Mouse (Mus musculus): ENCODE results near the gene Aldh1l1. TPM values are rescaled to one million over a fixed set of nuclear protein-coding genes. Genes with fewer than 3 reads are reported as not detected.

Aldh1l1 gene
- polyA plus RNA-seq, 1 experiment: 5.8 TPM

DNA sequence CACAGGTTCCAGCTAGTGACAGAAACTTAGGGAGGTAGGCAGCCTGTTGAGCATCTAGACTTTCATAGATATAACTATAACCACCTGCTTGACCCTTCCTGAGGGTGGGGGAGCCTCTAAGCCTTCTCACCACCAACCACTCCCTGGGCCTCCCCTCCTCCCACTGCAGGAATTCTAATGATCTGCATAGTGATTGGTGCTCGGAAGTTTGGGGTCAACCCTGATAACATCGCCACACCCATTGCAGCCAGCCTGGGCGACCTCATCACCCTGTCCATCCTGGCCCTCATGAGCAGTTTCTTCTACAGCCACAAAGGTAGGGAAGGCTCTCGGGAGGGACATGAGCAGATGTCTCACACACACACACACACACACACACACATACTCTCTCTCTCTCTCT is 148.9 kb downstream of the Aldh1l1 start:
- H3K27ac ChIP-seq (ENCODE audit: insufficient read depth, low read length): peak overlapping the region; percentile 50; the same call in 1 of the 2 replicates
- H3K4me3 ChIP-seq (ENCODE audit: low read depth, low read length): no peak overlapping the region
- H3K36me3 ChIP-seq (ENCODE audit: control insufficient read depth, insufficient read depth, low read length, poor library complexity, severe bottlenecking): no peaks in the 10 kb centered on the region
- H3K27me3 ChIP-seq (ENCODE audit: control insufficient read depth, insufficient read depth, low read length, poor library complexity, severe bottlenecking): no peaks in the 10 kb centered on the region
- H3K9ac ChIP-seq (ENCODE audit: low read depth, poor library complexity, severe bottlenecking): no peak overlapping the region
- H3K4me1 ChIP-seq (ENCODE audit: control insufficient read depth, insufficient read depth, low read length): peaks cover 14% of the 10 kb centered on the region
- no peak for TF ChIP-seq CTCF (IDR thresholded peaks at IDR 0.05; ENCODE audit: low read depth, low read length)
- no peak for TF ChIP-seq POLR2A (IDR thresholded peaks at IDR 0.05; ENCODE audit: insufficient read depth, low read length)
- 0 out of 2 replicates have a peak, but pooled peaks have one; percentile 48 for TF ChIP-seq EP300 (IDR thresholded peaks at IDR 0.05; ENCODE audit: insufficient read depth, low read depth, low read length)
- H3K9me3 ChIP-seq (replicated peaks; ENCODE audit: control insufficient read depth, insufficient read depth, low read length, poor library complexity, severe bottlenecking): no peaks in the 10 kb centered on the region

- TF ChIP-seq EP300 (IDR thresholded peaks at IDR 0.05; ENCODE audit: insufficient read depth, low read depth, low read length) (peak; percentile 15; the same call in 1 of the 2 replicates), CTCF (IDR thresholded peaks at IDR 0.05; ENCODE audit: low read depth, low read length) (no peak)
- Histone ChIP-seq H3K9me3 (replicated peaks; ENCODE audit: control insufficient read depth, insufficient read depth, low read length, poor library complexity, severe bottlenecking) (no peaks in the 10 kb centered on the region), H3K27ac (ENCODE audit: insufficient read depth, low read length) (peak overlapping the region; percentile 50; the same call in 1 of the 2 replicates), H3K4me3 (ENCODE audit: low read depth, low read length) (no peak overlapping the region), H3K4me1 (ENCODE audit: control insufficient read depth, insufficient read depth, low read length) (peaks cover 14% of the 10 kb centered on the region), H3K9ac (ENCODE audit: low read depth, poor library complexity, severe bottlenecking) (no peak overlapping the region), H3K36me3 (ENCODE audit: control insufficient read depth, insufficient read depth, low read length, poor library complexity, severe bottlenecking) (no peaks in the 10 kb centered on the region), H3K27me3 (ENCODE audit: control insufficient read depth, insufficient read depth, low read length, poor library complexity, severe bottlenecking) (no peaks in the 10 kb centered on the region)
These were observed 149.4 kb downstream of the Aldh1l1 start for GRCm38 (mm10) chr6:90635611-90636010.

DNA sequence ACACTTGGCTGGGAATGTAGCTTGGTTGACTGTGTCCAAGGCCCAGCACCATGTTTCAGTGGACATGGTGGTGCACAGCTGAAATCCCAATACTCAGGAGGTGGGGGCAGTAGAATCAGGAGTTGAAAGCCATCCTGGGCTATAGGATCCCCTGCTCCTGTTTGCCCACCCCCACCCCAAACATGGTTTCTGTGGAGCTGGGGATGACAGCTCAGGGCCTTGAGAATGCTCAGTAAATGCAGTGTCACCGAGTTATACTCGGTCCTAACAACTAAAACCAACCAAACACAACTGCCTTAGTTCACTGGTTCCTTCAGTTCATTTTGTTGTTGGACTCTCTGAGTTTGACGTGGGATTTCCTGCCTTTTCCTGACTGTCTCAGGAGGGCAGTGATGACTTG is 156.8 kb downstream of the Aldh1l1 start:
- Histone ChIP-seq H3K27me3 (ENCODE audit: control insufficient read depth, insufficient read depth, low read length, poor library complexity, severe bottlenecking) (no peaks in the 10 kb centered on the region), H3K9me3 (replicated peaks; ENCODE audit: control insufficient read depth, insufficient read depth, low read length, poor library complexity, severe bottlenecking) (no peaks in the 10 kb centered on the region; the same call in 1 of the 2 replicates), H3K4me1 (ENCODE audit: control insufficient read depth, insufficient read depth, low read length) (no peaks in the 10 kb centered on the region), H3K36me3 (ENCODE audit: control insufficient read depth, insufficient read depth, low read length, poor library complexity, severe bottlenecking) (no peaks in the 10 kb centered on the region), H3K27ac (ENCODE audit: insufficient read depth, low read length) (no peak overlapping the region), H3K4me3 (ENCODE audit: low read depth, low read length) (no peak overlapping the region), H3K9ac (ENCODE audit: low read depth, poor library complexity, severe bottlenecking) (no peak overlapping the region)
- TF ChIP-seq POLR2A (IDR thresholded peaks at IDR 0.05; ENCODE audit: insufficient read depth, low read length) (no peak), CTCF (IDR thresholded peaks at IDR 0.05; ENCODE audit: low read depth, low read length) (no peak), EP300 (IDR thresholded peaks at IDR 0.05; ENCODE audit: insufficient read depth, low read depth, low read length) (no peak)

DNA sequence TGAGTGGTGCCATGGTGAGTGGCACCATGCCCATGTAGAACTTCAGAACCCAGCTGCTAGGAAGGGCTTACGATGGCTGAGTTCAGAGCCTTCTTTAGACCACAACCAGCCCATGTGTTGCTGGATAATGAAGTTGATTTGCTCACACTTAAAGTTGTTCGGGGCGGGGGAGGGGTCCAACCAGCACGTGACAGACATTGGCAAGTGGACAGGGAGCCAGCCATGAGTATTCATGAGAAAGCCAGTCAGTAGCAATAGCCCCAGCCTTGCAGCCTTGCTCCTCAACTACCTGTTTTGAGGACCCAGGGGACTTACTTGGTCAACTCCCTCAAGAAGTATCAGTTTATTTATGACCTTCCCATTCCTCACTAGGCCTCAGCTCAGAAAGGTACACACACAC is 158.7 kb downstream of the Aldh1l1 start:
- Histone ChIP-seq H3K4me3 (ENCODE audit: low read depth, low read length) (no peak overlapping the region), H3K27me3 (ENCODE audit: control insufficient read depth, insufficient read depth, low read length, poor library complexity, severe bottlenecking) (no peaks in the 10 kb centered on the region), H3K27ac (ENCODE audit: insufficient read depth, low read length) (no peak overlapping the region), H3K9ac (ENCODE audit: low read depth, poor library complexity, severe bottlenecking) (no peak overlapping the region), H3K36me3 (ENCODE audit: control insufficient read depth, insufficient read depth, low read length, poor library complexity, severe bottlenecking) (no peaks in the 10 kb centered on the region), H3K4me1 (ENCODE audit: control insufficient read depth, insufficient read depth, low read length) (no peaks in the 10 kb centered on the region), H3K9me3 (replicated peaks; ENCODE audit: control insufficient read depth, insufficient read depth, low read length, poor library complexity, severe bottlenecking) (no peaks in the 10 kb centered on the region; the same call in 1 of the 2 replicates)
- TF ChIP-seq EP300 (IDR thresholded peaks at IDR 0.05; ENCODE audit: insufficient read depth, low read depth, low read length) (no peak), POLR2A (IDR thresholded peaks at IDR 0.05; ENCODE audit: insufficient read depth, low read length) (no peak), CTCF (IDR thresholded peaks at IDR 0.05; ENCODE audit: low read depth, low read length) (no peak)

DNA sequence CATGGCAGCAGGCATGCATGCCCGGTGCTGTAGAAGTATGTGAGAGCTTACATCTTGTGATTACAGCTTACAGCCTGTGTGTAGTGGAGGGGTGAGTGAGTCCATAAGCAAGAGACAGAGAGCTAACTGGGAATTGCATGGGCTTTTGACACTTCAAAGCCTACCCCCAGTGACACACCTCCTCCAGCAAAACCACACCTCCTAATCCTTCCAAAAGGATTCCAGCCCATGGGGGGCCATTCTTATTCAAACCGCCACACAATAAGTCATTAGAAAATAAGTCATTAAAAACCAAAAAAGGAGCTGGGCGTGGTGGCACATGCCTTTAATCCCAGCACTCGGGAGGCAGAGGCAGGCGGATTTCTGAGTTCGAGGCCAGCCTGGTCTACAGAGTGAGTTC is 162.2 kb downstream of the Aldh1l1 start:
- TF ChIP-seq EP300 (IDR thresholded peaks at IDR 0.05; ENCODE audit: insufficient read depth, low read depth, low read length) (no peak), CTCF (IDR thresholded peaks at IDR 0.05; ENCODE audit: low read depth, low read length) (no peak), POLR2A (IDR thresholded peaks at IDR 0.05; ENCODE audit: insufficient read depth, low read length) (no peak)
- Histone ChIP-seq H3K4me3 (ENCODE audit: low read depth, low read length) (no peak overlapping the region), H3K9ac (ENCODE audit: low read depth, poor library complexity, severe bottlenecking) (no peak overlapping the region)

DNA sequence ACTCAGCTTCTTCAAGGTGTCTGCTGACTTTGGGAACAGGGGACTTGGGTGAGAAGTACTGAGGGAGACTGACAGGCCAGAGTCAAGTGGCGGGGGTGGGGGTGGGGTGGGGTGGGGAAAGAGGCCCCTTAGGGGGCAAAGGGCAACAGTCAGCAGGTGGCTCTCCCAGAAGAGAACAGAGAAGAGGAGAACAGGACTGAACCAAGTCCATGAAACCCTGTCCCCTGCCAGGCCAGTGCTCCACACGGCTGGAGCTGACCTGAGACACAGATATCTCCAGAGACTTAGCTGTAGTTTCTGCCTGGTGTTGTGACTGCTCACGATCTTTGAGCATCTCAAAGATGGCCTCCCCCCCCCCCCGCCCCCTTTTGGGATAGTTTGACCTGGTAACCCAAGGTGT is 163.1 kb downstream of the Aldh1l1 start:
- Histone ChIP-seq H3K4me3 (ENCODE audit: low read depth, low read length) (no peak overlapping the region), H3K36me3 (ENCODE audit: control insufficient read depth, insufficient read depth, low read length, poor library complexity, severe bottlenecking) (no peaks in the 10 kb centered on the region)
- TF ChIP-seq EP300 (IDR thresholded peaks at IDR 0.05; ENCODE audit: insufficient read depth, low read depth, low read length): no peak
- no peak for TF ChIP-seq POLR2A (IDR thresholded peaks at IDR 0.05; ENCODE audit: insufficient read depth, low read length)
- no peak for TF ChIP-seq CTCF (IDR thresholded peaks at IDR 0.05; ENCODE audit: low read depth, low read length)

More for the DNA sequence above, 162.2 kb downstream of the Aldh1l1 start:
- H3K27me3 ChIP-seq (ENCODE audit: control insufficient read depth, insufficient read depth, low read length, poor library complexity, severe bottlenecking): no peaks in the 10 kb centered on the region
- no peak overlapping the region for H3K27ac ChIP-seq (ENCODE audit: insufficient read depth, low read length)
- H3K9me3 ChIP-seq (replicated peaks; ENCODE audit: control insufficient read depth, insufficient read depth, low read length, poor library complexity, severe bottlenecking): no peaks in the 10 kb centered on the region; the same call in 1 of the 2 replicates
- H3K36me3 ChIP-seq (ENCODE audit: control insufficient read depth, insufficient read depth, low read length, poor library complexity, severe bottlenecking): no peaks in the 10 kb centered on the region
- H3K4me1 ChIP-seq (ENCODE audit: control insufficient read depth, insufficient read depth, low read length): no peaks in the 10 kb centered on the region

More for the DNA sequence above, 163.1 kb downstream of the Aldh1l1 start:
- Histone ChIP-seq H3K27ac (ENCODE audit: insufficient read depth, low read length) (no peak overlapping the region), H3K9me3 (replicated peaks; ENCODE audit: control insufficient read depth, insufficient read depth, low read length, poor library complexity, severe bottlenecking) (no peaks in the 10 kb centered on the region; the same call in 1 of the 2 replicates), H3K9ac (ENCODE audit: low read depth, poor library complexity, severe bottlenecking) (no peak overlapping the region), H3K27me3 (ENCODE audit: control insufficient read depth, insufficient read depth, low read length, poor library complexity, severe bottlenecking) (no peaks in the 10 kb centered on the region), H3K4me1 (ENCODE audit: control insufficient read depth, insufficient read depth, low read length) (no peaks in the 10 kb centered on the region)

Other genes starting within 250 kb of the Aldh1l1 start
- not detected in 2 replicates for gene Vmn1r54, start 240.1 kb upstream of the Aldh1l1 start, polyA plus RNA-seq (2011; ENCODE audit: insufficient read depth, insufficient read length, low read depth, missing spikeins)
- not detected in 2 replicates for gene BC048671, start 185.2 kb upstream of the Aldh1l1 start, polyA plus RNA-seq (2011; ENCODE audit: insufficient read depth, insufficient read length, low read depth, missing spikeins)
- gene Chst13, start 161.2 kb upstream of the Aldh1l1 start, polyA plus RNA-seq (2011; ENCODE audit: insufficient read depth, insufficient read length, low read depth, missing spikeins): not detected in 2 replicates
- gene Uroc1, start 153.1 kb upstream of the Aldh1l1 start, polyA plus RNA-seq (2011; ENCODE audit: insufficient read depth, insufficient read length, low read depth, missing spikeins): not detected in 2 replicates
- 11.7 and 13.3 TPM in 2 replicates for gene Zxdc, start 116.9 kb upstream of the Aldh1l1 start, polyA plus RNA-seq (2011; ENCODE audit: insufficient read depth, insufficient read length, low read depth, missing spikeins)
- 2.1 TPM in 1 of 2 replicates, not detected in the other for gene Cfap100, start 57.6 kb upstream of the Aldh1l1 start, polyA plus RNA-seq (2011; ENCODE audit: insufficient read depth, insufficient read length, low read depth, missing spikeins)
- 4.8 and 7.4 TPM in 2 replicates for gene Klf15, start 23.9 kb upstream of the Aldh1l1 start, polyA plus RNA-seq (2011; ENCODE audit: insufficient read depth, insufficient read length, low read depth, missing spikeins)
- 1.8 and 2.2 TPM in 2 replicates for gene Slc41a3, start 118.3 kb downstream of the Aldh1l1 start, polyA plus RNA-seq (2011; ENCODE audit: insufficient read depth, insufficient read length, low read depth, missing spikeins)